Mouse (Mus musculus) spleen, adult 2 months (tissue): ENCODE measurements around the gene Tmem87a. TPM values are rescaled to one million over a fixed set of nuclear protein-coding genes. Genes with fewer than 3 reads are reported as not detected.
A peak's percentile ranks its signal among the peaks of the same experiment; 100 is the strongest.

Experiments used
- DNase-seq, 2 experiments: peaks; one replicate each; pipeline versions ENCODE4 v3.0.0 to v3.0.0-alpha.2; 2012 to 2021; ENCODE audit warnings: low spot score in 2 of 2, low read depth in 1 of 2
- H3K27ac ChIP-seq: fragments of 200-500 bp; 2 replicates; pipeline ENCODE4 v1.5.1; 2012; ENCODE audit warnings: low read length, inconsistent platforms; ENCODE audit not compliant: insufficient read depth
- H3K27me3 ChIP-seq: fragments of 200-500 bp; 2 replicates; pipeline ENCODE4 v1.6.1; 2012; ENCODE audit warnings: mild to moderate bottlenecking, moderate library complexity, low read length, inconsistent platforms; ENCODE audit not compliant: control insufficient read depth, insufficient read depth
- H3K36me3 ChIP-seq: fragments of 200-500 bp; 2 replicates; pipeline ENCODE4 v1.6.1; 2012; ENCODE audit warnings: mild to moderate bottlenecking, low read length, inconsistent platforms; ENCODE audit not compliant: control insufficient read depth, insufficient read depth
- H3K4me1 ChIP-seq: fragments of 200-500 bp; 2 replicates; pipeline ENCODE4 v1.6.1; 2011; ENCODE audit warnings: inconsistent platforms; ENCODE audit not compliant: control insufficient read depth, insufficient read depth, insufficient read length
- H3K4me3 ChIP-seq: fragments of 200-500 bp; 2 replicates; pipeline ENCODE4 v1.5.1; 2011; ENCODE audit warnings: mild to moderate bottlenecking, inconsistent platforms; ENCODE audit not compliant: insufficient read depth, insufficient read length; ENCODE audit errors: extremely low read depth
- CTCF ChIP-seq: fragments of 200-500 bp; IDR thresholded peaks from 2 replicates; pipeline ENCODE4 v1.5.1; 2011; ENCODE audit warnings: mild to moderate bottlenecking, inconsistent platforms; ENCODE audit not compliant: insufficient read depth, insufficient read length, insufficient replicate concordance; ENCODE audit errors: extremely low read depth
- POLR2A ChIP-seq: fragments of 200-500 bp; IDR thresholded peaks from 2 replicates; pipeline ENCODE4 v1.6.1; 2011; ENCODE audit warnings: low read depth, low read length, inconsistent platforms
- WGBS: fragments of 180-500 bp; shearing (Covaris S2); methylation state at CpG from one replicate; pipeline ENCODE4 v1.1.7; 2018; 5-methylcytosine and 5-hydroxymethylcytosine counted together
- polyA plus RNA-seq: library from polyadenylated mRNA; depleted of rRNA; stranded (reverse); fragments of >200 nt; gene quantifications from 2 replicates; pipeline ENCODE4 v1.2.3, GENCODE M21; 2012; rRNA removed

Tmem87a gene
- polyA plus RNA-seq: 6.0 and 7.1 TPM in 2 replicates

DNA sequence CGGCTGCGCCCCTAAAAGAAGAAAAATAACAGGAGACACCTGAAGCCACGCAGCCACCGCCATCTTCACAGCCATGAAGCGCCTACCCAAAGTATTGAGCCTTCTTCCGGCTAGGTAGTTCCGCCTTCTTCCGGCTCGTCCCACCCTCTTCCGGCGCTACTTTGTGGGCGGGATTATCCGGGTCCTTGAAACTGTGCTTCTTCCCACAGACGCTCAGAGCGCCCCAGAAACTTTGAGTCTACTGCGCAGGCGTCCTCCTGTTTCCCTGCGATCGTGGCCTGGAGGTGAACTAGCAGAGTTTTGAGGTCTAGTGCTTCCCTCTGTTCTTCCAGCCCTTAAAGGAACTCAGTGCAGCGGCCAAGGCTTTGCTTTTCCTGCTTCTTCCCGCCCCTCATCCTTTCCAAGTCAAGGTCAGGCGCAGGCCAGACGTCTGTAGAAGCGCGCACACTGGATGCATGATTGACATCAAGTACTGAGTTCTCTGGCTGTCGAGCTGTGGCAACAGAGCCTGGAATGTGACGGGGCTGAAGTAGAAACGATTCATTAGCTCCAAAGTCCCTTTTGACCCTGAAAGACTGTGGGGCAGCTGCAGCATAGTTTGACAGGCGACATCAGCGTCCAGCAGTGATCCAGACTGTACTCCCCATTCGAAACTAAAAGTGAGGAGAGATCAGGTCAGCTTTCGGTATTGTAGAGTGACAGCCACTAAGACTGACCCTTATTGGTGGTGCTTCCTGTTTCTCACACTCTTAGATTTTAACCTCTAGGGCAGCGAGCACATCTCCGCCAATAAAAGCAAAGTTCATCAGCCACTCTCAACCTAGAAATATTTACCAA, at the start of gene Tmem87a:
Tmem87a (minus strand) TSS at position 128 of the 837 bp plus-strand sequence.
- DNase-seq: peak; percentile 92 to 94
- Histone ChIP-seq H3K27me3 (no peaks in the 10 kb centered on the region), H3K4me1 (peaks cover 2% of the 10 kb centered on the region; the same call in 1 of the 2 replicates), H3K36me3 (no peaks in the 10 kb centered on the region; the same call in 1 of the 2 replicates), H3K27ac (peak within 1 kb of the TSS; percentile 96), H3K4me3 (peak within 1 kb of the TSS; percentile 91)
- TF ChIP-seq CTCF (no peak), POLR2A (peak; percentile 79)
- WGBS: under 1% methylated on average over 34 of the region's 34 CpGs

GRCm38 (mm10) chr2:120452600-120452999, 48.7 kb upstream of the Tmem87a start:
- no peak overlapping the region for H3K27ac ChIP-seq
- DNase-seq: no peak
- peaks cover 16% of the 10 kb centered on the region for H3K36me3 ChIP-seq
- no peaks in the 10 kb centered on the region for H3K4me1 ChIP-seq
- TF ChIP-seq POLR2A (no peak), CTCF (no peak)
- H3K4me3 ChIP-seq: no peak overlapping the region
- WGBS: 89% methylated on average over 4 of the region's 4 CpGs
- H3K27me3 ChIP-seq: no peaks in the 10 kb centered on the region

DNA sequence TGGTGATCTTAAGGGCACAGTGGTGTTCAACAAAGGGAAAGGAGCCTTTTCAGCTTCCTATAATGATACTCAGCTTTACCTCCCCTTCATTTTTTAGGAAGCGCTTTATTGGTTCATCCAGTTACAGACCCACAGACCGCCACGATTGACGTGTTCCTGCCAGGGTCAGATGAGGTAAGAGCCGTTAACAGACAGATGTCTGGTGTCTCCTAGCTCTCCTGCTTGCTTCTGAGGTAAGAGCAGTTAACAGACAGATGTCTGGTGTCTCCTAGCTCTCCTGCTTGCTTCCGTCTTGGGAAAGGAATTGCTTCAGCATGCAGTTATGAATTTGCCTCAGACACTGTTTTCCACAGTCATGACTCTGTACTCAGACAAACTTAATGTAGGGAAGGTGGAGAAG, 46.8 kb upstream of the Tmem87a start:
- no peaks in the 10 kb centered on the region for H3K27me3 ChIP-seq
- peaks cover 13% of the 10 kb centered on the region for H3K36me3 ChIP-seq
- DNase-seq: no peak
- WGBS: 74% methylated on average over 6 of the region's 6 CpGs
- no peak overlapping the region for H3K27ac ChIP-seq
- H3K4me3 ChIP-seq: no peak overlapping the region
- TF ChIP-seq POLR2A (no peak), CTCF (no peak)
- H3K4me1 ChIP-seq: no peaks in the 10 kb centered on the region

DNA sequence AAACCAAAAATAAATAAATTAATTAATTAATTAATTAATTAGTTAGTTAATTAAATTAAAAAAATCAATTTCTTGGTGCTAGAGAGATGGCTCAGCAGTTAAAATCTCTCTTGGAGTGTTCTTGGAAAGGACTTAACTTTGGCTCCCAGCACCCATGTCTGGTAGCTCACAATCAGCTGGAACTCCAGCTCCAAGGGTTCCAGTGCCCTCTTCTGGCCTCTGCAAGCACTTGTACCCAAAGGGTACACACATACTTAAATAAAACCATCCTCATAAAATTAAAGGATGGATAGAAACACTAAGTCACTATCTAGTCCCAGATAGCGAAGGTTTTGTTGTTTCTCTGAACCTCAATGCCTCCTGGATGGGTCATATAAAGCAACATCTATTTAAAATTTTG, 43.4 kb upstream of the Tmem87a start:
- no peak for DNase-seq
- Histone ChIP-seq H3K27ac (no peak overlapping the region), H3K4me3 (no peak overlapping the region), H3K4me1 (no peaks in the 10 kb centered on the region), H3K36me3 (peaks cover 5% of the 10 kb centered on the region; the same call in 1 of the 2 replicates), H3K27me3 (no peaks in the 10 kb centered on the region)
- WGBS: 96% methylated on average over 1 of the region's 1 CpGs
- TF ChIP-seq CTCF: no peak
- no peak for TF ChIP-seq POLR2A

DNA sequence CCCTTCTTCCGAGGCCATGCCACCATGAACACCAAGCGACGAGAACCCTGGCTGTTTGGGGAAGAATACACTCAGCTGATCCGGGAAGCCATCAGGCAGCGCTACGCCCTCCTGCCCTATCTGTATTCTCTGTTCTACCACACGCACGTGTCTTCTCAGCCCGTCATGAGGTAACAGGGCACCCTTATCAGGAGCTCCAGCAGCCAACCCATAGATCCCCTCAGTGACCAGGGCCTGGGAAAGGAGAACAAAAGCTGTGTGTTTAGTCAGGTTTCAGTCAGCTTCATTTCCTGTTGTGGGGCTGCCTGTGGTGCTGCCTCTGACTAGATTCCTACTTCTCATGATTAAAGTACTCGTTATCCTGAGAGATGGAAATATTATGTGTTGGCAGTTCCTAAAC, 42.5 kb upstream of the Tmem87a start:
- Histone ChIP-seq H3K4me3 (no peak overlapping the region), H3K4me1 (no peaks in the 10 kb centered on the region), H3K36me3 (peaks cover 6% of the 10 kb centered on the region; the same call in 1 of the 2 replicates), H3K27ac (no peak overlapping the region), H3K27me3 (no peaks in the 10 kb centered on the region)
- 41% methylated on average over 10 of the region's 10 CpGs for WGBS
- DNase-seq: no peak
- TF ChIP-seq CTCF (no peak), POLR2A (no peak)

DNA sequence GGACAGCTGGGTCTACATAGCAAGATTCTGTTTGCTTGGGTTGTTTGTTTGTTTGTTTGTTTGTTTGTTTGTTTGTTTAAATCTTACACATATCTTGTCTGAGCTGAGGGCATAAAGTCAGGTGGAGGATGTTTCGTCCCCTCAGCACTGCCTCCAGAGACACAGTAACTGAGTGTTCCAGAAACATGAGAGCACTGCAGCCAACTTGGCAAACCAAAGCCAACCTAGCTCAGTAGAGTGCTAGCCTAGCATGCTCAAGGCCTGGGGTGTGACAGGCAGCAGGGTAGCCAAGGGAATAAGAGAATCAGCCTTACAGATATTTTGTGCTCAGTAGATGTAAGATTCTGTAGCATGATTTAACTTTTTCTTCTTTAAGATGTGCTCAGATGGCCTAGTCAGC, 40.6 kb upstream of the Tmem87a start:
- Histone ChIP-seq H3K36me3 (peaks cover 7% of the 10 kb centered on the region), H3K27ac (no peak overlapping the region), H3K4me3 (no peak overlapping the region), H3K27me3 (no peaks in the 10 kb centered on the region), H3K4me1 (no peaks in the 10 kb centered on the region)
- no peak for DNase-seq
- whole genome bisulfite sequencing: 88% methylated on average over 1 of the region's 1 CpGs
- TF ChIP-seq CTCF: no peak

- TF ChIP-seq POLR2A (no peak), CTCF (no peak)
- Histone ChIP-seq H3K27ac (no peak overlapping the region), H3K27me3 (no peaks in the 10 kb centered on the region), H3K36me3 (peaks cover 14% of the 10 kb centered on the region), H3K4me1 (no peaks in the 10 kb centered on the region), H3K4me3 (no peak overlapping the region)
- no peak for DNase-seq
- WGBS: 79% methylated on average over 5 of the region's 5 CpGs
Observed at GRCm38 (mm10) chr2:120424386-120424785, 20.5 kb upstream of the Tmem87a start.
